Mouse (Mus musculus) adrenal gland, adult 18-20 months (tissue): Measurements from ENCODE around the gene Gm28539. TPM values are rescaled to one million over a fixed set of nuclear protein-coding genes. Genes with fewer than 3 reads are reported as not detected.
"Not testable (repeated sequence)": the region's sequence is repeated elsewhere in the genome, so short reads cannot be mapped to it uniquely, and the experiment has no call there.

Experiments used
- DNase-seq, 2 experiments: peaks; one replicate each; pipeline ENCODE4 v3.0.0; 2021 to 2022; ENCODE audit warnings: low spot score in 2 of 2
- total RNA-seq, 2 experiments: library from RNA; stranded (reverse); gene quantifications; 1 replicate in 1 of 2; 2 replicates in 1 of 2; pipeline ENCODE4 v1.2.3; 2021

The Gm28539 gene
- total RNA-seq, 2 experiments from 2014 or later, result 5.3 to 7.5 TPM

DNA sequence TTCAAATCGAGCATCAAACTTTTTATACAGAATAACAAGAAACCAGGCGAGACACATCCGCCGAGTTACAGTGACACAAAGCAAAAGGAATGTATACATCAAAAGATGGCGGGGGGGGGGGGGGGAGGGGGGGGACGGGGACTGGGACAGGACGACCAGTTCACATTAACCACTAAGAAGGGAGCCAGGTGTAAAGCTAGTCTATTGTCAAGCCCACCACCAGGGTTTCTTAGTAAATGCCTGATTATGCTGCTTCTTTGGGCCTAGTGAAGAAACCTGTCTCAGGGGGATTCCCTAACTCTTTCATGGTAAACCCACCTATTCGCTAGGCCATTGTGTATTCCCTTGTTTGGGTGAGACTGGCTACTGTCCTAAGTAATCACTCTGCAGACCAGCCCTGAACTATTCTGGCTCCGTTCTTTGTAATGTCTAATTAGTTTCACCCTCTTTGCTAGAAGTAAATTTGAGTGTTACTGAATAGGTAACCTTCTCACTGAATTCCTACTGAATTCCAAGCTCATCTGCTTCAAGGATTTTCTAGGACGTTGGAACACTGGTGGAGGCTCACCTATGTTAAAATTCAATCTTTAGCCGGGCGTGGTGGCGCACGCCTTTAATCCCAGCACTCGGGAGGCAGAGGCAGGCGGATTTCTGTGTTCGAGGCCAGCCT lies 13.3 kb downstream of the Gm28539 start:
- not testable (repeated sequence) for DNase-seq

DNA sequence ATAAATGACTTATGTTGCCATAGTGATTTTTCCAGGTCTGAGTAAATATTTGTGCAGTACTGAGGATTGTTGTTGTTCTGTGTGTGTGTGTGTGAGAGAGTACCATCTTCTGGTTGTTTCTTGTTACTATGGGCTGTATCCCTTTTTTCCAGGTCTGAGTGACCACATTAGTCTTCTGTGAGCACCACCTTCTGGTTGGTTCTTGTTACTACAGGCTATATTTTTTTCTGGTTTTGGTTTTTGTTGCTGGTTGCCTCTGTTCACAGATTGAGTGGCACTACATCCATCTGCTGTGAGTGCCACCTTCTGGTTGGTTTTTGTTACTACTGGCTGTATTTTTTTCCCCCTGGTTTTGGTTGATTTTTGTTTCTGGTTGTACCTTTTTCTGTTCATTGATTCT lies 22.2 kb downstream of the Gm28539 start:
- peak in 1 of 2 experiments; percentile 22 for DNase-seq

DNA sequence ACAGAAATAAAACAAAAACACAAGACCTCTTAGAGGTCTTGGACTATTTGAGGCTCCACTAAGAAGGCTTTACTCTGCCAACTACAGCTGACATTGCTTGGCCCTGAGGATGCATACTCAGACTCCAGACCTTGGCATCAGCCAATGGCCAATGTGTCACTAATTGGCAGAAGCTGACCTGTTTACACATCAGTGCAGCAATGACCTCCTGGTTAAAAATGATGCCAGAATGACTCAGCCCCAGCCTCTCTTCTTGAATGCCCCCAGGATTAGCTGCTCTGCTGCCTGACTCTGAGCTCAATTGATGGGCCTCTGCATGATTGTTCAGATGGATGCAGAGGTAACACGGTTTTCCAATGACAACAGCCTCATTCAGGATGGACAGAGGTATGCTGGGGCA lies 23.8 kb downstream of the Gm28539 start:
- peak; percentile 28 to 30 for DNase-seq

DNA sequence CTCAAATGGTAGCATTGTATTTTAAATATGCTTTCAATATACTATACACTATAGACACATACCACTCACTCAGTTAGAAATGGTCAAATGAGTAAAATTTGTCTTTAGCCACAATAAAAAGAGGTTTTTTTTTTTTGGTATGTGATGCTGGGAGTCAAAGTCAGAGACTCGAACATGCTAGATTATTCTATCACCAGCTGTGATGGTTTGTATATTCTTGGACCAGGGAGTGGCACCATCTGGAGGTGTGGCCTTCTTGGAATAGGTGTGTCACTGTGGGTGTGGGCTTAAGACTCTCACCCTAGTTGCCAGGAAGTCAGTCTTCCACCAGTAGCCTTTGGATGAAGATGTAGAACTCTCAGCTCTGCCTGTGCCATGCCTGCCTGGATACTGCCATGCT lies 34.1 kb downstream of the Gm28539 start:
- not testable (repeated sequence) for DNase-seq

DNA sequence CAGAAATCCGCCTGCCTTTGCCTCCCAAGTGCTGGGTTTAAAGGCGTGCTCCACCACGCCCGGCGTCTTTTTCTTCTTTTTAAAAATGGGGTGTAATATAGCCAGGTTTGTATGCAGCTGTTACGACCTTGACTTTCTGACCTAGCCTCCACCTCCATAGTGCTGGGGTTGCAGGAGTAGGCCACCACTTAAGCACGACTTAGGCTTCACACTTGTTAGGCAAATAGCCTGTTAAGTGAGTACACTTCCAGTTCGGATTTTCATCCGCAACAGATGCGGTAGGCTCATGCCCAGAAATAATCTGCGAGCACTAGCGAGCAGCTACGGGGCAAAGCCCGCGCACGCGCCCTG lies 39.7 kb downstream of the Gm28539 start:
- DNase-seq, result no peak

DNA sequence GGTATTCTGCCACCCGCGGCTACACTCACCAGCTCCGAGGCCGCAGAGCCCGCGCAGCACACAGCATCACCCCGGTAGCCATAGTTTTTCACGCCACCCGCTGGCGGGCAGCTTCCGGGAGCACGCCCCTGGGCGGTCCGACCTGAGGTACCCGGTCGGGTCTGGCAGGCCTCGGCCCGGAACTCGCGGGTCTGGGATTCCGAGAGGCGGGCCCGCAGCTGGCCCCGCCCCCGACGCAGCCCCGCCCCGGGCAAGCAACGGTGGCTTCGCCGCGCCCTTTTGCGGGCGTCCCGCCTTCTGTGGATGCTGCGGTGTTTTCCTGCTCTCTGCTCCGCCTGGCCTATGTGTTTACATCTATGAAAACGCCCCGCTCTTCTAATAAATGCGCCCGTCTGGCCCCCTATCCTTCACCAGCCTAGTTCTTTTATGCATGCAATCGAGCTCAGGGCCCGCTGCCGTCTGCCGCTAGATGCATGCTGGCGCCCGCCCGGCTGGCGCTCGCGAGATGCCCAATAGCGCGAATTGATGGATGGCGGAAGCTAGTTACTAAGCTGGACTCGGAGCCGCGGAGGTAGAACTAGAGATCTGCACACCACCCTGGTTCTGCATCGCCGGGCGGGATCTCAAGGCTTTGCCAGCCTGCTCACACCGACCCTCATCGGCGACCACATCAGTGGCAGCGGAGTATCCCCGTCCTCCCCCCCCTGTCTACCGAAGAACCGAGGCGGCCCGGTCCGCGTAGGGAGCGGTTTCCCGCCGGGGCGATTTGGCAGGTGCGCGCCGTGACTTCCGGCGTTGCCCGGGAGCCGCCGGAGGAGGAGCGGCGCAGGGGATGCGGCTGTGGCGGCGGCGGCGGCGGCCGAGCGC lies 40.3 kb downstream of the Gm28539 start, which contains the start of the genes Mrpl40 and Hira:
Gene Mrpl40, minus strand, starts transcription at position 421 of the 867 bp plus-strand sequence.
Gene Hira, plus strand, starts transcription at position 596 of the 867 bp plus-strand sequence.
- peak; percentile 93 to 94 for DNase-seq

DNA sequence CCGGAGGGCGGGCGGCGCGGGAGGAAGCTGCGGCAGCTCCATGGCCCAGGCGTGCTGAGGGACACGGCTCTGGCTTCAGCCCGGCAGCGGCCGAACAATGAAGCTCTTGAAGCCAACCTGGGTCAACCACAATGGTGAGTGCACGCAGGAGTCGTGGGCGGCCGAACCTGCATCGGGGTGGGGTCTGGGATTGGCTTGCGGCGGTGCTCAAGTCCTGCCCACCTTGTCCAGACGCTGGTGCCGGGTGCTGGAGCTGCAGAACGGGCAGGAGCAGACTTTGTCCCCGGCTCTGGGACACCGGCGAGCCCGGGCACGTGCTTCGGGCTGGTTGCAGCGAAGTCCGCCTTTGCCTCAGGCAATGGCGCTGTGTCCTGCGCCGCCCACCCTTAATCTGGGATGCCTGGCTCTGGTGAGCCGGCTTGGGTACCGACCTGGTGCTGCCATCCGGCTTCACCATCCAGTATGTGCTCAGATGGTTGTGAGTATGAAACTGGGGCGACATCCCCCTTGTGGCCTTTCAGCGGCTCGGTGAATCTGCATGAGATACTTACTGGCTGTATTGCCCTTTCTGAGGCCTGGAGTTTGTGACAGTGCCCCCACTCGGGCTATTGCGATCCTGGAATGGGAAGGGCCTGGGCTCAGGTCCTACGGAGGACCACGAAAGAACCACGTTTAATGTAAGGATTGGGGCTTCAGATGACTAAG lies 41.2 kb downstream of the Gm28539 start:
- peak in 1 of 2 experiments; percentile 36 for DNase-seq

DNA sequence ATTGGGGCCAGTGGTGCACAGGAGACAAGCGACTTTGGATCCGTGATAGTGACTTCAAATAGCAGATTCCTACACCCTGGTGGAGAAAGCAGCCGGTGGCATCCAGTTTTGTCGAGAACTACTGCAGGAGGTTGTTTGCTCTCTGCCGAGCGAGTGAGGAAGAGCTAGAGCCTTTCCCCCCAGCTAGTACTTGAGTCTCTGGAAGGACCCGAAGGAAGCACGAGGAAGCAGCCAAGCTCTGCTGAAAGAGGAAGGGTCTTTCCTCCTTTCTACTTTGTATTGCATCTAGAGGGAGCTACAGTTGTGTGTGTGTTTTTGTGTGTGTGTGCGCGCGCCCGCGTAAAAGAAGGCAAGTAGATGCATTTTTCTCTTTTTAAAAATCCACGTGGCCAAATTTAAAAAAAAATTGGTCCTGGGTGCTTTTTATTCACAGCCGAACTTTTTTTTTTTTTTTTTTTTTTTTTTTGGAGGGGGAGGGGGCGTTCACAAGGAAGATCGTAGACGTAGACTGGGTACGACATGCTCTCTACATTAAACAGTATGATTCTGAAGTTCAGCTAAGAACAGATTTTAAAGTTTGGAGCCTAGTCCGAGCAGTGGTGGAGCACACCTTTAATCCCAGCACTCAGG lies 41.8 kb downstream of the Gm28539 start:
- no peak for DNase-seq

DNA sequence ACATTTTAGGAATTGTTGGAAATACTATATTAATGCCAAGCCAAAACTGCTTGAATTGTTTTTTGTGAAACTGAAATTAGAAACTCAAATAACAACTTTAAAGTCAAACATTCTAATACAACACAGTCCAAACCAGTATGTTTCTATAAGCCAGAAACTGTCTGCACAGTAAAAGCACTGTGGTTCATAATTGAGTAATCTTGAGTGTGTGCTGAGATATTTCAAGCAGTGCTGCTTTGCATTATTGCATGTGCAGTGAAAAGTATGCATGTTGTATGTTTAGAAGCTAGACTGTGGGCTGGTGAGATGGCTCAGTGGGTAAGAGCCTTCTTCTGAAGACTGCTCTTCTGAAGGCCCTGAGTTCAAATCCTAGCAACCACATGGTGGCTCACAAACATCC lies 47.7 kb downstream of the Gm28539 start:
- no peak for DNase-seq

DNA sequence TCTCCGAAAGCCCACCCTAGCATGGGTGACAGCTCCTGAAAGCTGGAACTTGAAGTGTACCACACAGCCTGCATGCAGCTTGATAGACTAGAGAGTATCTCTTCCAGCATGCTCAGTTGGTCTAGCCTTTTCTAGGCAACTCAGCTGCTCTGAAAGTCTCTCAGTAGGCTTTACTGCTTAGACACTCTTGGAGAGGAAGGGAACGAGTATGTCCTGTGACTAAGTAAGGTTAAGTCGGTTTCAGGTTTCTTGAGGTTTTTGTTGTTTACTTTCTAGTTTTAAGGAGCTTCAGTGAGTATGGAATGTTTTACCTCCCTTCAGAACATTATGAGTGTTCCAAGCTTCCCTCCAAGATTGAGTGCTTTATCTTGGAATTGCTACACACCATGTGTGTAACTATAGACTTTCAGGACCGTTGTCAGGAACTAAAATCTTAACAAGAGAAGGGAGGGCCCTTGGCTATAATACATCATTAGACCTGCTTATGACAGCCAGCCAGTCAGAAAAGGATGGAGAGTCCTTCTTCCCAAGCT lies 57.5 kb downstream of the Gm28539 start:
- no peak for DNase-seq

DNA sequence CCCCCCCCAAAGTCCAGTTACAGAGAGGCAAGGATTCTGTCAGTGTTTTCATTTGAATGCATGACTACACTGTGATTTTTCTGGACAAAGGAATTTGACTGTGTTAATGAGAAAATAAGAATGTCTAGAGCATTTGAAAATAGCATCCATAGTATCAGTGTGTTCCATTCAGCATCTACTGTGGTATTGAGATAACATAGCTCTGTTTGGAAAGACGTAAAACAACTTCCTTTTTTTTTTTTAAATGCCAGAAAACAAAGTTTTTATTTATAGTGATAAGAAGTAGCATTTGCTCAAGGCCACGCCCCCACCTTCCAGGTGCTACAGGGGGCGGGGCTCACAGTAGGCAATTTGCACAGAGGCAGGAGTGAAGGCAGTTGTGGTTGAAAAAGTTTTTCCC lies 58.9 kb downstream of the Gm28539 start:
- DNase-seq, result no peak

DNA sequence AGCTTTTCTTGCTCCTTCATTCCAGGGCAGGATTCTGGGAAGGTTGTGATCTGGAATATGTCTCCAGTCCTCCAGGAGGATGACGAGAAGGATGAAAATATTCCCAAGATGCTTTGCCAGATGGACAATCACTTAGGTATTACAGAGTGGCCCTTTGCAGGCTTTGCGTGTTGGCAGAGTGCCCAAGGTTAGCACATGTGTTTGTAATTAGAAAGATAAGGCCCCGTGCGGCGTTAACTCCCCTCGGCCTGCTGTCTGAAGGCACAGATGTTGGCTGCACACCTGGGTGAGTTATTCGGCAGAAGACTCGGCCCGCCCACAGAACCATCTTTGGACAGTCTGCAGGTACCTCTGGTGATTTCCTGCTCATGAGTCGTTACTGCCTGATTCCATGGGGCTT lies 60.0 kb downstream of the Gm28539 start:
- DNase-seq, result no peak

DNA sequence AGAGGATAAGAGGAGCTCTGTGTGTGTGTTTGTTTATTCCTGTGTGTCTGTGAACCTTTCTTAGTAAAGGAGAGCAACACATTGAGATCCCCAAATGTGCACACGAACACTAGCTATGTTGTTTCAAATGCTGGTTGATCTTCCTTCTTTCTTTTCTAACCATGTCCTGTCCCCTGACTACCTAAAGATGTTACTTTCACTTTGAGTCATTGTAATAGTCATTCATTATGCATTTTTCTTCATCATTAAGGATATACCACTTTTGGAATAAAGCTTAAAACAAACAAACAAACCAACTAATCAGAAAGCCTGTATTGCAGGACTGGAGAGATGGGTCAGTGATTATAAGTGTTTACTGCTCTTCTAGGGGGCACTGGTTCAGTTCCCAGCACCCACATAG lies 69.3 kb downstream of the Gm28539 start:
- no peak for DNase-seq

DNA sequence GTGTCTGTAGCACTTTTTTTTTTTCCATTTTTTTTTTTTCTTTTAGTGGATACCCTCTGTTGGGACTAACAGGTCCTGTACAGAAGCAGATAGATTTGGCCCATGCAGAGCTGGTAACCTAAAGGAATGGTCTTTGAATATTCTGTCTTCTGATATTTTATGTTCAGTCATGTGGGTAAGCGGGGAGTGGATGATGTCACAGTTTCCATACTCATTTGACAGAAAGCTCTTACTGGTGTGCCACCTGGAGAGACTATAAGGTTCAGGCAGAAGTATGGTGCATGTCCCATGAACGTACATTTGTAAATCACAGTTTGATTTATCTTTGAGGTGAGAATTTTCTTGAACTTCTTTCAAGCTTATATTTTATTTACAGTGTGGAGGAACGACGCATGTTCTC lies 79.7 kb downstream of the Gm28539 start:
- DNase-seq, result no peak

DNA sequence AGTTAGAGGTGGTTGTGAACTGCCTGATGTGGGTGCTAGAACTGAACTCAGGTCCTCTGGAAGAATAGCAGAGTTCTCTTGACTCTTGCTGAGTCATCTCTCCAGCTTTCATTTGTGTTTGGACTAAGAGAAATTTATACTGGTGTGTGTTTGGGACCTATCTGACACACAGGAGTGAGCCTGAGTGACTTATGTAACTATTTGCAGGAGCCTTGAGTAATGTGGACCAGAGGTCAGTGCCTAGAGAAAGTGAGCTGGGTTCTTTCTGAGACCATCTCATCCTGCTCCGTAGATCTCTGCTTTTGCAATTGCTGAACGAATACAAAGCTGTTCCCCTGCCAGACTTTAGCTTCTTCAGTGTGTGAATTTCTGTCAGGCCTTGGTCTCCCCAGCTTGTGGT lies 85.4 kb downstream of the Gm28539 start:
- no peak for DNase-seq

DNA sequence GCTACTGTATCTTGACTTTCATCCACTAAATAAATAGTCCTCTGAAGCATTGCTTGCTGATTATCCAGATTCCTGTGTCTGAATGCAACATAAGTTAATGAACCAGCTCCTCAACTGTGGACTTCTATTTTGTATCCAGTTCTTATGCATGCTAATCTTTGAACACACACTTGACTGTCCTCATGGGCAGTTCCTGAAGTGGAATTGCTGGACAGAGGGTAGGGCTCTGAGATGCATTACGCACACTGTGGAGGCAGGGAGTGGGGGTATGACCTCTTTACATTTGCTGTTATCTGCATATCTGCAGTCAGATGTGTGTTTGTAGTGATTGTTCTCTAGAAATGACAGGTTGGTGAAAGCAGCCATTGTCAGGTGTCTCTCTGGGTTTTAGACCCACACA lies 91.6 kb downstream of the Gm28539 start:
- DNase-seq, result no peak

DNA sequence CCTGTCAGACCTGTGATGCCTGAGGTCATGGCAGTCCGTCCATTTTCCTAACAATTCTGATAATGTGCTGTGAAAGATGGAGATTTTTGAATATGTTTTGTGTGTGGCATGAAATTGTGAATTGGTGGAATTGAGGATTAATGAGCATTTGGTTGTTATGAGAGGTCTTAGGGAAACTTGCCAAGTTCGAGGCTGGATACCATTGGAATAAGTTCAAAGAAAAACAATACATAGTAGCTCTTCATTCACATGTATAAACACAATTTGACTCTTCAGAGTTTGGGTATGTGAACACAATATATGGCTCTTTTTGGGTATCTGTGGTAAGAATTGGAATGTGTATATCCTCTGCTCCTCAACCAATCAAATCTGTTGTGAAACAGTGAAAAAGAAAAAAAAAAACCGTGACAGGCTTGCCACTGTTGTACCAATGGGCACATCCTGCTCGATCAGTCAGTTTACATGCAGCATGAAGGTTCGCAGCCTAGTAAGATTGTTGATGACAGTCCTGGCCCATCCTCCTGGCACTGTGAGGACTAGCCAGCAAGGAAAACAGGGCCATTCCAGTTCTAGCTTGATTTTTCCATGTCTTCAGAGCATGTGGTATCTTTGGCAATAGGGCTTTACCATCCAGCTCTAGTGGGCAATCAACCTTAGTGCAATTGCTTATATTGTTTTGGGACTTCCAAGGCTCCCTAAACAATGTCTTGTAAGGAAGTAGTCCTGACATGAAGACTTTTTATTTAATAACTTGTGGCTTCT lies 102.1 kb downstream of the Gm28539 start:
- no peak for DNase-seq

DNA sequence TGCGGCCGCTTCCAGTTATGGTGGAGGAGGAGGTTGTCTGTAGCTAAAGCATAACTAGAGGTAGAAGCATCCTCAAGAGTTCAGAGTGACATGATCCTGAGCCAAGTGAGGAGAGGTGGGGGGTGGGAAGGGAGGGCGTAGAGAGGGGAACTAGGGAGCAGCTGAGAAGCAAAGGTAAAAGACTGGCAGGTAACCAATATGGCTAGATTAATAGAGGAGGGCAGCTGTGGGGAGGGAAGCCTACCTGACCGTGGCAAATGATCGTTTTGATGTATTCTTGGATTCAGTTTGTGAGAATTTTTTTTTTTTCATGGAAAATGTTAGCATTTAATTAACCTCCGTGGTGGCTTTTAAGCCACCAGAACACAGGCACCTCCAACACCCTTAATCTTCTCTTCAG lies 107.5 kb downstream of the Gm28539 start:
- no peak for DNase-seq

DNA sequence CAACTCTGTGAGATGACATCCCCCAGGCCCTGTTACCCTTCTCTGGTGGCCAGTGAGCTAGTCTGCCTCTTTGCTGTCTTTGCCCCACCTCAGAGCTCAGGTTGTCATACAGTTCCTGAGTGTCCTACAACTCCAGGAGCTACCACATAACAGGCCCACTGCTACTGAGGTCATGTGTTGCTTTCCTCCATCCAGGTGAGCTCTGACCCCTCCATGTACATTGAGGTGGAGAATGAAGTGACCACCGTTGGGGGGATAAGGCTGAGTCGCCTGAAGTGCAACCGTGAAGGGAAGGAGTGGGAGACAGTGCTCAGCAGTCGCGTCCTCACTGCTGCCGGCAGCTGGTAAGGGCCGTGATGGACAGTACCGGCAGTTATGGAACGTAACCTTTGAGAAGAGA lies 112.6 kb downstream of the Gm28539 start:
- no peak for DNase-seq

DNA sequence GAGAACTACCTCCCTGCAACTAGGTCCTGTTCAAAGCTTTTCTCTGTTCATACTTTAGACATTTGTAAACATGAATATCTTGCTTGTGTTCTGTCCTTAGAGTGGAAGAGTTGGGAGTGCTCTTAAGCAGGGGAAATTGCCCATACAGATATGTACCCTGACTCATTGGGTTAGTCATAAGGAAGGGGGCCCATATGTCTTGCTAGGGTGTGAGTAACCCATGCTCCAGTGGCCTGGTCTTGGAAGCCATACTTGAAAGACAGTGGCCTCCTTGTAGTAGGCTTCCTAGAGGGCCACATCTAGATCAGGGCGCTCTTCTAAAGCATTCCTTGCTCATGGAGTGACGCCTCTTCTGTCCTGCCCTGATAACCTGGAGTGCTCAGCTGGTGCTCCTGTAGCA lies 114.0 kb downstream of the Gm28539 start:
- DNase-seq, result no peak
